Mouse (Mus musculus) brain, adult 2 months (tissue): ENCODE measurements around the gene Foxp4.

Experiments used
- DNase-seq: peaks from one replicate; pipeline ENCODE4 v3.0.0; 2011; ENCODE audit warnings: low read depth, low spot score

Gene Foxp4

DNA sequence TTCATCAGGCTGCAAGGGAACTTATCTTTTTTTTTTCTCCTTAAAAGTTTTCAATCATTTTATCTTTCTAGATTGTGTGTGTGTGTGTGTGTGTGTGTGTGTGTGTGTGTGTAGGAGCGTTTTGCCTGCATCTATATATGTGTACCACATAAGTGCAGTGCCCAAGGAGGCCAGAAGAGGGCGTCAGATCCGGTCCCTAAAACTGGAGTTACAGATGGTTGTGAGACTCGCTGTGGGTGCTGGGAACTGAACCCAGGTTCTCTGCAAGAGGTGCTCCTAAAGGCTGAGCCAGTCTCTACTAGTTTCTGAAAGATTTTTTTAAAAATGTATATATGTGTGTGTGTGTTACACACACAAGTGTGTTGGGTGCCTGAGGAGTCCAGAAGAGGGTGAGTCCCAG lies 5.0 kb upstream of the Foxp4 start:
- no peak for DNase-seq

DNA sequence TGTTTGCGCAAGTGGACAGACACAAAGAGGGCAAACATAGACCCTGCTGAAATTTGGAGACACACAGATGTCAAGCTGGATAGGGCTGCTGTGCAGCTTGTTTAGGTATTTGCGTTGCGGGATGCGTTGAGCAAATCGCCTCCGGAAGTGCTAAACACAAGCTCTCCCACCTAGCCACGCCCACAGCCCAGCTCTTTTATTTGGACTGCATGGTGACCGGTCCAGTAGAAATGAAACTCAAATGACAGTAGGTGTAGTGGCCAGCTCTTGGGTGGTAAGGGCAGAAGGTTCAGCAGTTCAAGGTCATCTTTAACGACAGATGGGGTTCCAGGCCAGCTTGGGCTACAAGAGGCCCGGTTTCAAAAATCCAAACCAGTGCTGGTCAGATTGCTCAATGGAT lies 1.5 kb upstream of the Foxp4 start:
- no peak for DNase-seq

DNA sequence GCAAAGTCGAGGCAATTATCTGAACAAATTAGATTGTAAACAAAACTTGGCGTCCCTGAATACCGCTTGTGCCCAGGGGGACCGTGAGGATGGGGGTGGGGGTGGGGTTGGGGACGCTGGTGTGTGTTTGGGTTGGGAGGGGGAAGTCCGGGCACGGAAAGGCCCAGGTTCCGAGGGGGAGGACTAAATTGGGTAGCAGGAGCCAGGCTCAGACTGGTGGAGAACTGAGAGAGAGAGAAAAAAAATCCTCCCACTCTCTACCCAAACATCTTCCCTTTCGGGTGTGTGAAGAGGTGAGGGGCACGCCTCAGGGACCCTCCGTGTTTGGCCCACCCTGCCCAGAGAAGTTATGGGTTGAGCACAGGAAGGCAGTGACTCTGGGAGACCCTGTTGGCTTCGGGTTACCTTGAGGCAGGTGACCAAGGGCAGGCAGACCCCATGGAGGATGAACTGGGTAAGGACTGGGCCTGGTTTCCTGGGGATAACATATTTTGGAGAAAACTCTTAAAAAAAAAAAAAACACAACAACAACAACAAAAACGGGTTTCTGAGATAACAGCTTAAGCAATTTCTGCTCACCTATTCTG lies 988 bp upstream of the Foxp4 start:
- DNase-seq: no peak

DNA sequence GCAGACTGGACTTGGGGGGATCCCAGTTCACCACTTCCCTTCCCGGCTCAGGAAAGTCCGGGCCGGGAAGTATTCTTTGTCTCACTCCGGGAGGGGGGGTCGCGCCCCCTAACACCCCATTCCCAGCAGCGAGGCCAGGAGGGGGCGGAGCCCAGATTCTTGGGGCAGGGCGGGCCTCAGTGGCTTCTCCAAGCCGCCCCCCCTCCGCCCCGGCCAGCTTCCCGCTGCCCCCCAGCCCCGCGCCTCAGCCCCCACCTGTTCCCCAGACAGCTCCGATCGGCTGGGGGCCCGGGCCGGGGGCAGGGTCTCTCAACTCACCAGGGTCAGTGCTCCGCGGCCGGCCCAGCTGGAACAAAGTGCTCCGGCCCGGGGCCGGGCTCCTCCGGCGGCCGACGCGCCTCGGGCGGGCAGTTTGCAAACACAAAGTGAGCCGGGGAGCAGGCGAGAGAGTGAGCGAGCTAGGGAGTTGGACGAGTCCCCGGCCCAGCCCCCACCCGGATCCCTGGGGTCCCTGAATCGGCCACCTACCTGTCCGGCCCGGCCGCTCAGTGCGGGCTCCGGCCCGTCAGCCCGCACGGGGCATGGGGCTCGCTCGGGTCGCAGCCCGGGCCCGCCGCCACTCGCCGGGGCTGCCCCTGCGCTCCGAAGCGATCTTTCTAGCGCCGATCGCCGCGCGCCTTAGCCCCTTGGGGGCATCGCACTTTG lies 615 bp downstream of the Foxp4 start:
- no peak for DNase-seq

DNA sequence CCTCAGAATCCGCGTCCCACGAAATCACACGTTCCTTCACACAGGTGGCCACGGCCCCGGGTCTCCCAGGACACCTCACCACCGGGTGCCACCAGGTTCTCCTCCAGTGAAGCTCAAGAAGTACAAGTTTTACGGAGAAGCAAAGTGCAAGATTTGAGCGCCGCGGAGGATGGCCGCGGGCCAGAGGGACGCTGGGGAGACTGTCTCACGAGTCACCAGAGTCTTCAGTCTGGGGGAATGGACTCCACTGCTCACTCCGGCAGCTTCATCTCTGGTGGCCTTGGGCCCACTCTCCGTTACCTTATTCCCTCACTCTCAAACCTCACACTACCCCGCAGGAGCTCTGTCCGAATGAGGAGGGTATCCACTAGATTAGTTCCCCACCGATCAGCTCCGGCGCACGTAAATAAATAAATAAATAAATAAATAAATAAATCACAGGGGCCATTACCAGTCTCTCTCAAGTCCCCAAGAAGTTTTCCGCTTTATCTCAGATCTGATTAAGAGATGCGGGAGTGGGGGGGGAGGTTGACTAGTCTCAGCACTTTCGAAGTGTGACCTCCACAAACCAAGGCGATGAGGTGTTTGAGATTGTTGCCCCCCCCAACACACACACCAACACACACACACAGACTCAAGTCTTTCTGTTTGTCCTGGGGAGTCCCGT lies 1.3 kb downstream of the Foxp4 start:
- DNase-seq: no peak

DNA sequence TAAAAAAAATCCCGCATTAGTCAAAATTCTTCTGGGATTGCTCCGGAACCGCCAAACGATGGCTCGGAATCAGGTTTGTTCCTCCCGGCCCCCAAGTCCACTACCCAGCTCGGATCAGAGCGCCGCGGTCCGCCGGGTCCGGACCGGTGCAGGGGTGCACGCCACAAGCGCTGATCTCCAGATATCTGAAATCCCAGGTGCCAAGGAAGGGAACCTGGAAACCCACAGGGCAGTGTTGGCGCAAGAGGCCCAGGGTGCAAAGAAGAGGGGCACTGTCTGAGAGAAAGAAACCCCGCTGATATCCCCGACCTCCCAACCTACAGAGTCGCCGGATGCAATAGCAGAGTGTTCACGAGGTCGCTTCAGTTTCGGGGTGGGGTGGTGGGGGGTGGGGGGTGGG lies 1.9 kb downstream of the Foxp4 start:
- DNase-seq: no peak

DNA sequence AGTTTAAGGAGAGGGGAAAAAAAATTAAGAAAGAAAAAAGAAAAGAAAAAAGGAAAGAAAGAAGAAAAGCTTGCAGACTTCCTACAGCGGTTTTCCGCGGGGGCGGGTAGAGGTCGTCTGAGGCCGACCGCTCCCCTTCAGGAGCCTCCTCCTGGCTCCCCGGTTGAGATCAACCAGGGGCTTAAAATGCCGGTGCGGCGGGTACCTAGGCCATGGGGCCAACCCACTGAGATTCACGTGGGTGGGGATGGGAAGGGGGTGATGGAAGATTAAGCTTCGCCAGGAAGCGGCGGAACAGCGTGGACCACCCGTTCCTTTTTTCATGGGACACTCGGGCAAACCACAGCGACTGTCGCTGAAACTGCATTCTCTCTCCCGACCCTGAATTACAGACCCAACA lies 2.3 kb downstream of the Foxp4 start:
- no peak for DNase-seq

DNA sequence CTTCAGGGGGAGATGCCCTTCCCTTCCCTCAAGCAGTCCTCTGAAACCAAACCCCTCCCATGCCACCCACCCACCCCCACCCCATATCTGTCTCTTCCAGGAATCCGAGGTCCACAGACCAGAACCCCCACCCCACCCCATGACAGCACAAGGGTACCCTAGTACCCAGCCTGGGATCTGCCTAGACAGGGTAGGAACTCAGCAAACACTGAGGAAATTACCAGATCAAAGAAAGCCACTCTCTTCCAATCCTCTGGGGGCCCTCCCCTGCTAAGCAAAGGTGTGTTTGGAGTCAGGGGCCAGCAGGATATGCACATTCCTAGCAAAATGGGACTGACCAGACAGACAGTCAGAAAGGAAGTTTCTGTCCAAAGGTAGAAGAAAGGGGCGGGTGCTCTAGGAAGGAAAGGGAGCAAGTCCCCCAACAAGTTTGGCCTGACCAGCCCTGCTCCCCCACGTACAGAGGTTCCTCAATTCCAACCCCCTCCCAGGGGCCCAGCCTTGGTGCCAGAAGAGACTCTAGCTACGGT lies 3.2 kb downstream of the Foxp4 start:
- no peak for DNase-seq

DNA sequence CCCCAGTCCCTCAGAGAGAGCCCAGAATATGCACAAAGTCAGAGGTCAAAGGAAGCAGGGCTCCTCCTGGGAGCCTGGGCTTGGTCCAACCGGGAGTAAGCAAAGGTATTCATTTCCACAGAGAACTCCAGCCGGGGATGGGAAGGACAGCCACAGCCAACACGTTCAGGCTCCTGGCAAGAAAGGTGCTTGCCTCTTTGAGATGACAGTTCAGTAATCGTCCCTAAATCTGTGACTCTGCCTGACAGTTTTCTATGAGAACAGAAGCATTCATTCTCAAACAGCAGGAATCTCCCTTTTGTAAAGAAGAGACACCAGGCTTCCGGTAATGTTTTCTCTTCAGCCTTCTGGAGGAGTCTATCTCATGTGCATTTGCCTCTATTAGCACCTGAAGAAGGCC lies 4.6 kb downstream of the Foxp4 start:
- DNase-seq: no peak

DNA sequence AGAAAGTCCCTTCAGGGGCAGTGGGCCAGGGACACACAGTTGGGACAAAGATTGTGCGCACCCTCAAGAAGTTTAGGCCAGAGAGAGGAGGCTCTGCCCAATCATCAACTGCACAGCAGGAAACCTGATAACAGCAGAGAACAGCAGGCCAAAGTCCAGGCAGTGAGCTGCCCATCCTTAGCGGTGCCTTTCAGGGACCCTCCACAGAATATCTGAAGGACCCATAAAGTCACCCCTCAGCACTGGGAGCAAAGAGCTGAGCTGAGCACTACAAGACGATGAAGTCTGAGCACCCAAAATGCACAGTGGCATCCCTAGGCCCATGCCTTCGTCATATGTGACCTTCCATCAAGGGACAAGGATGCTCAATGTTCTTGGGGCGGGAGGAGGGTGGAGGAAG lies 6.5 kb downstream of the Foxp4 start:
- no peak for DNase-seq

DNA sequence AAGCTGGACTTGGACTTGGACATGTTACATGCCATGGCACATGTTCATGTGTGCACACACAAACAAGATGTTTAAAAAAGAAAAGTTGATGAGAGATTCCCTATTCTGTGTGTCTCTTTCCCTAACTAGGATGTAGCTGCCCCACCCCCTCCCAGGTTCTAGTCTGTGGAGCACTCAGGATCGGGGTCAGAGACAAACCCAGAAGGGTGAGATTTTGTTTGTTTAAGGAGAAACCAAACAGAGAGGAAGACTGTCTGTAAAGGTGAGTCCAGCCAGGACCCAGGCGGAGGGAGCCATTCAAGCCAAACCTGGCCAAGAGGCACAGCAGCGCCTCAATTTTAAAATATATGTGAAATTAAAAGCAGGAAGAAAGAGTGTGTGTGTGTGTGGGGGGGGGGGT lies 7.2 kb downstream of the Foxp4 start:
- no peak for DNase-seq

DNA sequence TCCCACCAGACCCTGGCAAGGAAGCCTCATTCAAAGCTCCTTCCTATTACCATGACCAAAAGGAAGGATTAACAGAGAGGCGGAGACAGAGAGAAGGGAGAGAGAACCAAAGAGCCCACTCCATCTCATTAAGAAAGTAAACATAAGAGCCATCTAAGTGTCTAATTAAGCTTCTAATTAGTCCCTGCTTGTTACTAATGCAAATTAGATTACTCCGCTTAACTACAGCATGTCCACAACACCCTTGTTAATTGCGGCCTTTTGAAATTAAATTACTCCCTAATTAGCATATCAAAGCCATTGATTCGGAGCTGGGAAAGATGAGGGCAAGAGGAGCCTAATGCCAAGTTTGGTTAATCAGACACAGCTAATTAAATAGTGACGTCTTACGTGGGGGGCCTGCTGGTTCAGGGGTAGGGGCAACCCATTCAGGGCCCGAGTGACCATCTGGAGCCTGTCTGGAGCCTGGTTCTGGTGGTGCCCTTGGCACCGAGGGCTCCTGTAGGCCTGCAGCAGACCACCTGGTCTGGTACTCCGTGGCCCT lies 9.7 kb downstream of the Foxp4 start:
- no peak for DNase-seq

DNA sequence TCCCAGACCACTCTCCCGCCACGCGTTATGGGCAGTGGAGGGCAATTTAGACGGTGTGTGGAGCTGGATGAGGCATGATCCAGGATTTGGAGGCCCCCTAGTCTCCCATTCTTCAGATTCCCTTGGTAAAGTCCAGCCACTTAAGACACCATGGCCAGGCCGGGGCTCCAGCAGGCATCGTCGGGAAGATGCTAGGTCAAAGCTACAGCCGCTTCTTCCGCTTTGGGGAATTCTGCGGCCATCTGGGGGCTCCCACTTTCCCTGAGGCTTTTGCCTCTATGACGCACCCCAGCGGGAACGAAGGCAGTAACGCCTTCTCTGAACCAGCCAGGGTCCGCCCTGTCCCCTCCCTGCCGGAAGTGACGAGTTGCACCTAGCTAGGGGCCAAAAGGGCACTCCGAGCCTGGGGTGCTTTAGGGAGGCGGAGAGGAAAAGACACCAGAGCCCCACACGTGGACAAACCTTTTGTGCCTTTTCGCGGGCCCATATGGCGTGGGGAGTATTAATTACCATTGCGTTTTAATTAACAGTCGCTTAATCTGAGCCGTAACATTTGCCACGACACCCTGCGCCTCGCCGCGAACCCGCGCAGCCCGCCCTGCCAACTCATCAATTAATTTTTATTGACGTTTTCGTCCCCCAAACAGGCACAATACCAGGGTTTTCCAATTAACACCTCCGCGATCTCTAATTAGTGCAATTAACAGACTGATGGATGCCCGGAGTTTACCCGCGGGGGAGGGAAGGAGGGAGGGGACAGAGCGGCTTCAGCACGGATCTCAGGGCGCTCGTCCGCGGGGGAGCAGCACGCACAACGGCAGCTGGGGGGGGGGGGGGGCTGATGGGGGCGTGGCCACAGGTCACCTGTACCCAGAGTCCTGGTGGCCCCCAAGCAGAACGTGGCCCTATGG lies 15.1 kb downstream of the Foxp4 start:
- DNase-seq: peak; percentile 58

DNA sequence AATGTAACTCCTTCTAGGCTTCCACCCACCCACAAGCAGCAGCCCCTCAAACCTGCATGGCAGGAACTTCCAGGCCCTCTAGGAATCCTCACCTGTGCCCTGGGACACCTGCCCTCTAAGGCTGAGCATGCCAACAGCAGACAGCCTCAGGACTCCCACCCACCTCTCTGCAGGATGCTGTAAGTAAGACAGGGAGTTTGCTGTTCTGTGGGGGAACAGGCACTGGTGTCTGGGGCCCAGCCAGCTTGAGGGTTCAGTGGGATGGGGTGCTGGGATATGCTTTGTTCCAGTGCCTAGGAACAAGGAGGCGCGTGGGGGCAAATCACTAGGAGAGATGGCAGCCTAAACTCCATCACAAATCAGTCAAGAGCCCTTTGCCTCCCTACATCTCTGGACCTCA lies 16.4 kb downstream of the Foxp4 start:
- peak; percentile 31 for DNase-seq

DNA sequence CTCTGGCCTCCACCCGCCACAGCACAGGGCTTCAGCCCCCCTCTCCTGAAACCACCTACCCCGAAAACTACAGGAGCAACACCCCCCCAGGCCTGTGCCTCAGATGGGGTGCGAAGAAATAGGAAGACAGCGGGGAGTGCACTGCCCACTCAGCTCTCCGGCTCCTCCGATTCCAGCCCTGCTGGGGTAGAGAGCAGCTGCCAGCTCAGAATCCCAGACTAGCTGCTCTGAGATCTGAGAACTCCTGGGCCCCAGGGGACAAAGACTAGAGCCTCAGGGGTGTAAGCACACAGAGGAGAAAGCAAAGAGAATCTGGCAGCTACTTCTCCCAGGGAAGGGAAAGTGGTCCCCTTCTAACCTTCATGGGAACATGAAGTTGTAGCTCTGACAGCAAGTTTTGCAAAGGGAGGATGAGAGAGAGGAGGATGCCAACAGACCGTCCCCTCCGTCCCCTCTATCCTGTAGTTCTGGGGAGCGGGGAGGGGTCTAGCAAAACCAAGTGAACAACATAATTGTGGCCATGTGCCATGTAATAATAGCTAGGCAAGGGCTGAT lies 17.0 kb downstream of the Foxp4 start:
- no peak for DNase-seq

DNA sequence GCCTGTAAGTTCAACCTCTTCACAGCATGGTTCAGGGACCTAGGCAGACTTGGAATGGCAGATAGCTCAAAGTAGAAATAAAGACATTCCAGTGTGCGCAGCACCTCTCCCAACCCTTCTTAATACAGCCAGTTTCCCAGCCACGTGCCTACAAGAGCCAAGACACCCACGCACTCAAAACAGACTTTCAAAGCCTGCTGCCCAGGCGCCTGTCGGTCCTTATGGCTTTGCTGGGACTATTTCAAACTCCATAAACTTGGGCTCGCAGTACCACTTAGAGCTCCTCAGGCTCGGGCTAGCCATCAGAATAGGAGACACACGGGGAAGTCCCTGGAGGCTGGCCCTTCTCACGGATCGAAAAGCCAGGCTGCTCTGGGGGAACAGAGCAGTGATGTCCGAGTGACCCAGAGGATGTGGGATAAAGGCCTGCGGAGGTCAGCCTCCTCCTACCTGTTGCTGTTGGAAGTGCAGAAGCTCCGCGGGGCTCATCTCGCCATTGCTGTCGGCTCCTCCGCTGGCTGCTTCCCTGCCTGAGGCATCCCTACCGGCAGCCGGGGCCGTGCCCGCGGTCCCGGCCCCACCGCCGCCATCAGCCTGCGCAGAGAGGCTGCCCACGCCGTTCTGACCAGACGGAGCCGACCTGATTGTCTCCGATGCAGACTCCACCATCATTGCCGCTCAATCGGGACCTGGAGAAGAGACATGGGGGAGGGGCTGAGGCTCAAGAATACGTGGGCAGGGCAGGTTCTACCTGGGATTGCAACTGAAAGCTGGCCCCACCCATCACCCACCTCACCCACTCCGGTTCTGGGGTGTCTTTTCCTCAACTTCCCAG lies 20.4 kb downstream of the Foxp4 start:
- no peak for DNase-seq

DNA sequence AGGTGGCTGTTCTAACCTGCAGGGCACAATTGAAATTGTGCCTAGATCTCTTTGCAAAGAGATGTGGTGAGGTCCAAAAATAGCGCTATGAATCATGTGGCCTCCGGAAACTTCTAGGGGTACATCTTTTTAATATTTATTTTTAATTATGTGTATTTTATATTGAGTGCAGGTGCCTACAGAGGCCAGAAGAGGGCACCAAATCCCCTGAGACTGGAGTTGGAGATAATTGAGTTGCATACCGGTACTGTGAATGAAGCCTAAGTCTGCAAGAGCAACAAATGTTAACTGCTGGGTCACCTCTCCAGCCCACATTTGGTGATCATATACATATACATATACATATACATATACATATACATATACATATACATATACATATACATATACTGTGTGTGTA lies 22.7 kb downstream of the Foxp4 start:
- no peak for DNase-seq

DNA sequence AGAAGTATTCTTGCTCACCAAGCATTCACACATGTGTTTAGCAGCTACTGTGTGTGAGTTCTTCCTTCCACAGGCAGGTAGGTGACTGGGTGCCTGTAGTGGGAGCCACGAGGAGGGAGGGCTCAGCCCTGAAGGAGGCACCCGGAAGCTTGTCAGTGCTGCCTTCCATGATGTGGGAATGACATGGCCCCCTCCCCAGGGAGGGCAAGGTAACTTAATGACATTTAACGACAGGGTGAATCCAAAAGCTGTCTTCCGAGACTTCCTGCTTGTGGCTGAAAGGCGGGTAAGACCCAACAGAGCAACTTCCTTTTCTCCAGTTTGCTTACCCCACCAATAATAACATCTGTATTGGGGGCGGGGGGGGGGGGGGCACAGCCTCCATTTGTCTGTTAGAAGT lies 23.7 kb downstream of the Foxp4 start:
- no peak for DNase-seq

DNA sequence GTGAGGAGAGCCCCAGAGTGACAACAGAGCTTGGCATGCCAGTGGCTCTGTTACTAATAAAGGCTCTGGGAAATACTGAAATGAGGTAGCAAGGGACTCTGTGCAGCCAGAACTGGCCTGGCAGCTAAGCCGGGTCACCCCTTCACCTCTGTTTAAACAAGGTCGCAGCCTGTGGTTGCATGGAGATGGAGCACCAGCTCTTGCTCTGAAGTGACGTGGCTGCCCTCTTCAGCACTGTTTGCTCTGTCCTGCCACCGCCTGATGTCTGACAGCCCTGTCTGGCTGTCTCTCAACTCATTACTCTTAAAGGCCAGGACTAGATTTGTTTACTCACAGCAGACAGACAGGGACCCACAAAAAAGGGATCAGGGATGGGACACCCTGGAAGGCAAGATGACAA lies 25.3 kb downstream of the Foxp4 start:
- no peak for DNase-seq

DNA sequence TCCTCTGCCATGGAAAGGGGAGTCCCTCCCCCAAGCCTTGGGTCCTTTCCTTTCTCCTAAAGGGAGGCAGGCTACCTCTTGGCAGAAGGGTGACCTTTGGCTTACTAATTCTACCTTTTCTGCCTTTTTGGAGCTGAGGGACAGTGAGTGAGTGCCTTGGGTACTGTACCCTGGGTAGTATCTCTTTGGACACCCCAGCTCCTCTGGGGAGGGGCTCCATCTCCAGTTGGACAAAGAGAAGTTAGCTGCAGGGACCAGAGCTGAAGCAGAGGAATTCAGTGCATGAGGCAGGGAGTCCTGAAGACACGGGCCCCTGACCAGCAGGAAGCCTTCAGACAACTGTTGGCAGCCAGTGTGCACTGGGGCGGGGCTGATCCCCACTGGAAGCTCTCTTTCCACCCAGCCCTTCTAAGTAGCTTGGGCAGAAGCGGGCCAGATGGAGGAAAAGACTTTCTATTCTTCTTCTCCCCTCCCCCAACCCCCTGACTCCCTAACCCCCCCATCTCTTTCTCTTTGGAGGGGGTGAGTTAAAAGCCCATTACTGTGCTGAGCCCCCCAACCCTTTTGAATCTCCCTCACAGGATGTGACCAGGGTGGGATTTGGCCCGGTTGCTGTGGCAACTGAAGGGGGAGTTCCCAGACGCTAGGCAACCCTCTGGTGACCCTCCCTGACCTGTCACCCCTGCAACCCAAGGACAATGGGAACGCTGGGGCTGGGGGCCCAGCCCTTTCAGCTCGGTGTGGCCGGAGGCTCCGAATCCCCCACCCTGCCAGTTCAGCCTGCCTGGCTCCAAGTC lies 26.3 kb downstream of the Foxp4 start:
- no peak for DNase-seq
